Mouse (Mus musculus) CD4-positive, CD25-positive, alpha-beta regulatory T cell, adult 2 months (primary cell): ENCODE results near the gene Hrct1.

Experiments
- DNase-seq: peaks from one replicate; pipeline ENCODE4 v3.0.0-alpha.2; 2012; ENCODE audit warnings: low read depth, low spot score

Gene Hrct1

GRCm38 (mm10) chr4:43727718-43728575, 959 bp downstream of the Hrct1 start:
- DNase-seq: no peak

- no peak for DNase-seq
Observed at GRCm38 (mm10) chr4:43728576-43728954, 1.6 kb downstream of the Hrct1 start.

GRCm38 (mm10) chr4:43729126-43729525, 2.1 kb downstream of the Hrct1 start:
- DNase-seq: no peak

GRCm38 (mm10) chr4:43729794-43730550, 3.0 kb downstream of the Hrct1 start, which contains the start of gene Spaar:
Spaar (plus strand) TSS chr4:43730034.
- no peak for DNase-seq

GRCm38 (mm10) chr4:43730750-43731297, 3.8 kb downstream of the Hrct1 start:
- DNase-seq: no peak

GRCm38 (mm10) chr4:43732171-43732570, 5.2 kb downstream of the Hrct1 start:
- no peak for DNase-seq

- DNase-seq: no peak
Observed at GRCm38 (mm10) chr4:43733186-43733585, 6.2 kb downstream of the Hrct1 start.

- DNase-seq: no peak
Observed at GRCm38 (mm10) chr4:43737144-43737543, 10.2 kb downstream of the Hrct1 start.

GRCm38 (mm10) chr4:43738989-43739674, 12.1 kb downstream of the Hrct1 start:
- DNase-seq: no peak

GRCm38 (mm10) chr4:43741526-43741925, 14.5 kb downstream of the Hrct1 start:
- DNase-seq: no peak

GRCm38 (mm10) chr4:43742637-43743036, 15.6 kb downstream of the Hrct1 start:
- DNase-seq: no peak

- no peak for DNase-seq
Observed at GRCm38 (mm10) chr4:43743099-43743498, 16.1 kb downstream of the Hrct1 start.

GRCm38 (mm10) chr4:43745187-43745586, 18.2 kb downstream of the Hrct1 start:
- peak; percentile 39 for DNase-seq

- DNase-seq: no peak
Observed at GRCm38 (mm10) chr4:43757213-43757612, 30.2 kb downstream of the Hrct1 start.

GRCm38 (mm10) chr4:43759571-43760418, 32.8 kb downstream of the Hrct1 start:
- DNase-seq: no peak

GRCm38 (mm10) chr4:43760460-43760859, 33.5 kb downstream of the Hrct1 start:
- peak; percentile 34 for DNase-seq

- DNase-seq: no peak
Observed at GRCm38 (mm10) chr4:43761336-43761735, 34.3 kb downstream of the Hrct1 start.

- peak; percentile 70 for DNase-seq
Observed at GRCm38 (mm10) chr4:43763410-43763809, 36.4 kb downstream of the Hrct1 start.

GRCm38 (mm10) chr4:43768341-43768740, 41.4 kb downstream of the Hrct1 start:
- no peak for DNase-seq

GRCm38 (mm10) chr4:43769374-43769773, 42.4 kb downstream of the Hrct1 start:
- no peak for DNase-seq

GRCm38 (mm10) chr4:43770909-43771308, 43.9 kb downstream of the Hrct1 start, which contains the start of gene Olfr159:
Olfr159 (minus strand) TSS chr4:43771009.
- no peak for DNase-seq
